Mouse (Mus musculus) cerebellum, adult (tissue): ENCODE results near the gene Gm5799.
"Not testable (repeated sequence)": the region's sequence is repeated elsewhere in the genome, so short reads cannot be mapped to it uniquely, and the experiment has no call there.

ENCODE experiments used
- ATAC-seq: cut with Nextera tagmentation; 2 replicates; pipeline ENCODE4 v1.9.2; 2017; ENCODE audit warnings: mild to moderate bottlenecking, moderate library complexity, mixed read lengths; ENCODE audit not compliant: insufficient number of reproducible peaks, low FRiP score, low TSS enrichment

Gm5799 gene

GRCm38 (mm10) chr14:43543276-43543675 is at the start of gene Gm5799:
Gene Gm5799 (plus strand): TSS chr14:43543576.
- ATAC-seq: not testable (repeated sequence)

- ATAC-seq: not testable (repeated sequence)
Measured at GRCm38 (mm10) chr14:43531052-43532010, 12.0 kb upstream of the Gm5799 start.

GRCm38 (mm10) chr14:43532011-43532383 is 11.4 kb upstream of the Gm5799 start:
- ATAC-seq: not testable (repeated sequence)

GRCm38 (mm10) chr14:43532387-43532786 is 11.0 kb upstream of the Gm5799 start:
- ATAC-seq: not testable (repeated sequence)

GRCm38 (mm10) chr14:43538144-43538543 is 5.2 kb upstream of the Gm5799 start:
- not testable (repeated sequence) for ATAC-seq

GRCm38 (mm10) chr14:43546281-43546680 is 2.9 kb downstream of the Gm5799 start:
- not testable (repeated sequence) for ATAC-seq

- not testable (repeated sequence) for ATAC-seq
Measured at GRCm38 (mm10) chr14:43552271-43552670, 8.9 kb downstream of the Gm5799 start.

- ATAC-seq: not testable (repeated sequence)
Measured at GRCm38 (mm10) chr14:43577969-43578368, 34.6 kb downstream of the Gm5799 start.

GRCm38 (mm10) chr14:43579046-43579445 is 35.7 kb downstream of the Gm5799 start, which contains the start of gene Gm17654:
Gene Gm17654 (minus strand): TSS chr14:43579146.
- not testable (repeated sequence) for ATAC-seq
